Mouse (Mus musculus) heart, postnatal 0 days (tissue): ENCODE data around the gene Mum1.

Experiments
- CTCF ChIP-seq: IDR thresholded peaks from 2 replicates; pipeline ENCODE4 v1.5.1; 2016; ENCODE audit warnings: antibody characterized with exemption, control low read depth, low read depth
- EP300 ChIP-seq: IDR thresholded peaks from 2 replicates; pipeline ENCODE4 v1.6.1; 2016; ENCODE audit warnings: antibody characterized with exemption, low read depth

DNA sequence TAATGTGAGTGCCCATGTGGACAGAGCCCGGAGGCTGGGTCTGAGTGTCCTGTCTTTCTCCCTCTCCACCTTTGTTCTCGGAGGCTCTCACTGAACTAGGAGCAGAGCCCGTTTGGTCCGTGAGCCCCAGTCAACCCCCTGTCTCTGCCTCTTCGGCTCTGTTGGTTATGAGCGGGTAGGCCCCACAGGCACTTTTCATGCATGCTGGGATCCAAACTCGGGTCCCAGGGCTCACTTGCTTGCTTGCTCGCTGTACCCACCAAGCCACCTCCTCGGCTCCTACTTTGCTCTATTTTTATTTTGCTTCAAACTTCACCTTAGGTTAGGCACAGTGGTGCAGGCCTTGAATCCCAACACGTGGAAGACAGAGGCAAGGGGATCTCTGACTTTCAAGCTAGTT lies 38.5 kb upstream of the Mum1 start:
- TF ChIP-seq CTCF (no peak), EP300 (no peak)
